In genomic region chr13:32902481-32903015, GRCm38 (mm10) we compare ENCODE assay signal across 8 mouse cellular contexts. TPM values are rescaled to one million over a fixed set of nuclear protein-coding genes. Genes with fewer than 3 reads are reported as not detected.
A peak's percentile ranks its signal among the peaks of the same experiment; 100 is the strongest.
DNase-seq lines count a peak whose midpoint lies in the region.

No protein-coding gene starts in this region.

- peak; percentile 39 for DNase-seq in T-cell, adult 2 months (ENCODE audit: low spot score)
- DNase-seq in cerebellum, adult 9-10 months = peak; percentile 51
- DNase-seq in frontal cortex, postnatal 10 days (ENCODE audit: low spot score in 2 of 2) = peak; percentile 37 to 67
- peak; percentile 33 for DNase-seq in hindlimb bud, embryonic 11.5 days (ENCODE audit: extremely low spot score, low read depth, low spot score)
- peak; percentile 42 to 61 for DNase-seq in layer of hippocampus, postnatal 36 days
- peak; percentile 90 for DNase-seq in lung, postnatal 36 days
- peak; percentile 23 for DNase-seq in retina, postnatal 7 days (ENCODE audit: low read depth, low spot score)
- peak; percentile 62 for DNase-seq in urinary bladder, postnatal 25 days (ENCODE audit: low spot score)

RNA-seq across cellular contexts. Expression of gene Serpinb1c, which starts 4.5 kb away (rescaled TPM):
- under 1 TPM in 1 of 2 experiments, not detected in 1; 0.40 TPM for total RNA-seq in layer of hippocampus, postnatal 36 days (2021)

RNA-seq across cellular contexts. Expression of gene Serpinb1a, which starts 51.6 kb away (rescaled TPM):
- 1 to 10 TPM; 3.4 to 4.4 TPM for total RNA-seq in layer of hippocampus, postnatal 36 days (2021)

Comparison
In these comparisons a context has a peak if more than half of its experiments do, and no peak if none do; other contexts are left out.
1. Peak in every context shown above with its lines: DNase-seq.
2. DNase-seq: peak in every context shown above with its lines; median percentile 90 in lung, postnatal 36 days; 62 in urinary bladder, postnatal 25 days; 52 in frontal cortex, postnatal 10 days; 52 in layer of hippocampus, postnatal 36 days; 51 in cerebellum, adult 9-10 months; 39 in T-cell, adult 2 months; 33 in hindlimb bud, embryonic 11.5 days; 23 in retina, postnatal 7 days.